In the genomic region with DNA sequence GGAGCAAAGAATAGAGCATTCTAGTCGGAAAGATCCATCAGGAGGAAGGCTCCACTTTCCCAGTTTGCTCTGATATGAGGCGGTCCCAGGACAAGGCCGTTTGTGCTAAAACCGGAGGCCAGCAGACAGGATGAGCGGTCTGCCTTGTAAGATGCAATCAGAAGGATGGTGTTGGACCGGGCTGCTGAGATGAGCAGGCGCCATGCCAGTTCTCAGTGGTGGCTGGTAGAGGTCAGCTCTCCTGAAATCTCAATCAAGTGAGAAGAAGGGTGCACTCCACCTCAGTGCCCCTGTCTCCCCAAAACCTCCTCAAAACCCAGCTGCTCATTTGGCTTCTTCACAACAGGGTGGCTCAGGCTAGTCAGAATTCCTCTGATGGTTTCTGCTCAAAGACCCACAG, we compare ENCODE assay signal across 22 mouse cellular contexts.
DNase-seq lines count a peak whose midpoint lies in the region; ATAC-seq and TF ChIP-seq lines count a peak whose summit lies in the region.
"Had no signal": no experiment of that assay in that cellular context is flagged by ENCODE, and none has a peak within 500 bp of the region (broad histone marks: within the 10 kb centered on the region; RNA-seq: fewer than 3 reads in every experiment).

No protein-coding gene starts in this region.

- no peaks in the 10 kb centered on the region for H3K27me3 ChIP-seq in hindbrain, postnatal 0 days (ENCODE audit: insufficient read depth, low read length)
- H3K27me3 ChIP-seq in hindbrain, embryonic 13.5 days = peaks cover 6% of the 10 kb centered on the region; the same call in 1 of the 2 replicates
- H3K27me3 ChIP-seq: CH12.LX, Patski had no signal

- DNase-seq in cerebellum, postnatal 10 days = peak; percentile 68 to 79
- no peak for DNase-seq in cerebellum, adult 9-10 months
- peak; percentile 45 to 61 for DNase-seq in cerebellum, postnatal 14 days
- no peak for DNase-seq in cerebellum, postnatal 36 days
- DNase-seq in hindbrain, postnatal 0 days (ENCODE audit: low spot score) = peak; percentile 19
- peak; percentile 58 for DNase-seq in left cerebral cortex, postnatal 4 days
- DNase-seq in left cerebral cortex, postnatal 25 days (ENCODE audit: low spot score in 2 of 2) = no peak
- DNase-seq: adrenal gland, adult 2 months; adrenal gland, adult 8-10 months; adrenal gland, postnatal 10 days; adrenal gland, postnatal 14 days; adrenal gland, postnatal 25 days; adrenal gland, postnatal 36 days; B cell, adult 2 months; cerebellum, adult 11 months; cerebellum, adult 11-12 months had no signal

- H3K9ac ChIP-seq in hindbrain, postnatal 0 days (replicated peaks; ENCODE audit: low read length) = no peak overlapping the region
- H3K9ac ChIP-seq in hindbrain, embryonic 13.5 days = no peak overlapping the region

- no peak overlapping the region for H3K4me2 ChIP-seq in hindbrain, postnatal 0 days (ENCODE audit: low read depth, low read length)
- H3K4me2 ChIP-seq in hindbrain, embryonic 13.5 days = no peak overlapping the region

- H3K9me3 ChIP-seq in hindbrain, postnatal 0 days (ENCODE audit: low read length) = no peaks in the 10 kb centered on the region
- no peaks in the 10 kb centered on the region for H3K9me3 ChIP-seq in hindbrain, embryonic 13.5 days

- no peak overlapping the region for H3K4me3 ChIP-seq in hindbrain, postnatal 0 days (ENCODE audit: low read length)
- no peak overlapping the region for H3K4me3 ChIP-seq in hindbrain, embryonic 13.5 days

- ATAC-seq in hindbrain, postnatal 0 days = no peak
- no peak for ATAC-seq in hindbrain, embryonic 13.5 days (ENCODE audit: low FRiP score)
- ATAC-seq: activated CD4-positive, CD25-positive, alpha-beta regulatory T cell, adult 4 months; CD4-positive, CD25-positive, alpha-beta regulatory T cell, adult 4 months; Patski had no signal

- WGBS in hindbrain, postnatal 0 days = 67% methylated on average over 7 of the region's 7 CpGs
- WGBS in hindbrain, embryonic 13.5 days = 88% methylated on average over 7 of the region's 7 CpGs

- H3K4me1 ChIP-seq in hindbrain, postnatal 0 days (ENCODE audit: insufficient read depth, low read length) = peaks cover 3% of the 10 kb centered on the region; the same call in 1 of the 2 replicates
- H3K4me1 ChIP-seq in hindbrain, embryonic 13.5 days (replicated peaks) = peaks cover 15% of the 10 kb centered on the region

- intact Hi-C loops in left cerebral cortex, postnatal 4 days (cut with DNase I) = no loop called here
- intact Hi-C loops in left cerebral cortex, postnatal 25 days (cut with DNase I) = no loop called here

- H3K36me3 ChIP-seq in hindbrain, postnatal 0 days (ENCODE audit: insufficient read depth, low read length) = no peaks in the 10 kb centered on the region
- H3K36me3 ChIP-seq in hindbrain, embryonic 13.5 days = no peaks in the 10 kb centered on the region
- H3K36me3 ChIP-seq: G1E had no signal

- H3K27ac ChIP-seq in hindbrain, postnatal 0 days = no peak overlapping the region
- H3K27ac ChIP-seq in hindbrain, embryonic 13.5 days = no peak overlapping the region

- TF ChIP-seq CTCF in hindbrain, postnatal 0 days (IDR thresholded peaks at IDR 0.05; ENCODE audit: low read depth) = no peak

Comparison
In these comparisons a context has a peak if more than half of its experiments do, and no peak if none do; other contexts are left out.
1. DNase-seq: peak in cerebellum, postnatal 10 days (2 of 2), cerebellum, postnatal 14 days (2 of 2), hindbrain, postnatal 0 days (single experiment) and left cerebral cortex, postnatal 4 days (single experiment); none in cerebellum, adult 9-10 months (single experiment), cerebellum, postnatal 36 days (0 of 2) and left cerebral cortex, postnatal 25 days (0 of 2).